Comparison of ENCODE assay signal across 21 mouse cellular contexts in the genomic region with DNA sequence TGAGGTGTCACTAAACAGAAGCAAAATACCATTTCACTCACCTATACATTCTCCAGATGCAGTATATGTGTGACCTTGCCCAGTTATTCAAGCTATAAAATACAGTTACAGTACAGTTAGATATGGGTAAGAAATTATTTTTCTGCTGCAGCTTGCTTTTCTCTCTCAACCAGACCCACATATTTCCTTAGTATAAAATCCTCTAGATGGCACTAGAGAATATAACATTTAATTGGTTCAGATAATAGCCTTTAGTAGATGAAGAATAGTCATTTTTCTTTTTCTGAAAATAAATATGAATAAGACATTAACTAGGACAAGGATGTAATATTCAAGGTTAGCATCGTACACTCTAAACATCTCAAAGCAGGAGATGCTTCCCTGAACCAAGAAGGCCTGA.
DNase-seq lines count a peak whose midpoint lies in the region; ATAC-seq and TF ChIP-seq lines count a peak whose summit lies in the region.
"Had no signal": no experiment of that assay in that cellular context is flagged by ENCODE, and none has a peak within 500 bp of the region (broad histone marks: within the 10 kb centered on the region; RNA-seq: fewer than 3 reads in every experiment).

No protein-coding gene starts in this region.

- H3K36me3 ChIP-seq in hindbrain, postnatal 0 days (ENCODE audit: insufficient read depth, low read length) = no peaks in the 10 kb centered on the region
- H3K36me3 ChIP-seq in hindbrain, embryonic 10.5 days = no peaks in the 10 kb centered on the region
- H3K36me3 ChIP-seq in lung, embryonic 14.5 days (ENCODE audit: insufficient read depth) = no peaks in the 10 kb centered on the region
- H3K36me3 ChIP-seq in stomach, postnatal 0 days (ENCODE audit: control insufficient read depth, insufficient read depth, low read length) = no peaks in the 10 kb centered on the region
- H3K36me3 ChIP-seq: embryonic facial prominence, embryonic 12.5 days; hindbrain, embryonic 15.5 days; liver, embryonic 12.5 days had no signal

- H3K4me3 ChIP-seq in hindbrain, postnatal 0 days (ENCODE audit: low read length) = no peak overlapping the region
- H3K4me3 ChIP-seq in hindbrain, embryonic 10.5 days = no peak overlapping the region
- no peak overlapping the region for H3K4me3 ChIP-seq in lung, embryonic 14.5 days (ENCODE audit: low read depth, low read length)
- no peak overlapping the region for H3K4me3 ChIP-seq in lung, adult 2 months (replicated peaks; ENCODE audit: extremely low read depth, low read depth, low read length)
- no peak overlapping the region for H3K4me3 ChIP-seq in stomach, postnatal 0 days (ENCODE audit: low read depth, low read length)
- H3K4me3 ChIP-seq: embryonic facial prominence, embryonic 12.5 days; hindbrain, embryonic 15.5 days; liver, embryonic 12.5 days had no signal

- TF ChIP-seq EP300 in stomach, postnatal 0 days (optimal IDR thresholded peaks at IDR 0.05) = no peak

- TF ChIP-seq CTCF in hindbrain, postnatal 0 days (IDR thresholded peaks at IDR 0.05; ENCODE audit: low read depth) = peak; percentile 34; the same call in 1 of the 2 replicates
- no peak for TF ChIP-seq CTCF in lung, embryonic 14.5 days (IDR thresholded peaks at IDR 0.05; ENCODE audit: low read depth)
- no peak for TF ChIP-seq CTCF in lung, adult 2 months (IDR thresholded peaks at IDR 0.05; ENCODE audit: insufficient read depth, low read length)
- peak; percentile 52 for TF ChIP-seq CTCF in stomach, postnatal 0 days (IDR thresholded peaks at IDR 0.05; ENCODE audit: low read depth)

- H3K9ac ChIP-seq in hindbrain, postnatal 0 days (replicated peaks; ENCODE audit: low read length) = no peak overlapping the region
- no peak overlapping the region for H3K9ac ChIP-seq in lung, embryonic 14.5 days
- no peak overlapping the region for H3K9ac ChIP-seq in stomach, postnatal 0 days (ENCODE audit: low read length)
- H3K9ac ChIP-seq: embryonic facial prominence, embryonic 12.5 days; hindbrain, embryonic 15.5 days; liver, embryonic 12.5 days; liver, postnatal 0 days had no signal

- no peaks in the 10 kb centered on the region for H3K27me3 ChIP-seq in hindbrain, postnatal 0 days (ENCODE audit: insufficient read depth, low read length)
- no peaks in the 10 kb centered on the region for H3K27me3 ChIP-seq in hindbrain, embryonic 10.5 days (ENCODE audit: insufficient read depth, poor library complexity, severe bottlenecking)
- H3K27me3 ChIP-seq in lung, embryonic 14.5 days (ENCODE audit: insufficient read depth, low read length) = no peaks in the 10 kb centered on the region
- H3K27me3 ChIP-seq in stomach, postnatal 0 days (ENCODE audit: control insufficient read depth, insufficient read depth, low read length) = no peaks in the 10 kb centered on the region
- H3K27me3 ChIP-seq: embryonic facial prominence, embryonic 12.5 days; hindbrain, embryonic 15.5 days; liver, embryonic 12.5 days had no signal

- 72% methylated on average over 1 of the region's 1 CpGs for WGBS in hindbrain, postnatal 0 days
- WGBS in hindbrain, embryonic 10.5 days = 83% methylated on average over 1 of the region's 1 CpGs
- WGBS in lung, embryonic 14.5 days = 79% methylated on average over 1 of the region's 1 CpGs
- WGBS in lung, adult 2 months = 77% methylated on average over 1 of the region's 1 CpGs
- 58% methylated on average over 1 of the region's 1 CpGs for WGBS in stomach, postnatal 0 days

- no peak overlapping the region for H3K27ac ChIP-seq in hindbrain, postnatal 0 days
- no peak overlapping the region for H3K27ac ChIP-seq in hindbrain, embryonic 10.5 days
- no peak overlapping the region for H3K27ac ChIP-seq in lung, embryonic 14.5 days (ENCODE audit: low read depth)
- H3K27ac ChIP-seq in stomach, postnatal 0 days (replicated peaks) = no peak overlapping the region
- H3K27ac ChIP-seq: embryonic facial prominence, embryonic 12.5 days; hindbrain, embryonic 15.5 days; liver, embryonic 12.5 days had no signal

- H3K4me1 ChIP-seq in hindbrain, postnatal 0 days (ENCODE audit: insufficient read depth, low read length) = no peaks in the 10 kb centered on the region
- no peaks in the 10 kb centered on the region for H3K4me1 ChIP-seq in hindbrain, embryonic 10.5 days (replicated peaks)
- H3K4me1 ChIP-seq in lung, embryonic 14.5 days (ENCODE audit: insufficient read depth) = no peaks in the 10 kb centered on the region
- no peaks in the 10 kb centered on the region for H3K4me1 ChIP-seq in lung, adult 2 months (ENCODE audit: control insufficient read depth, insufficient read depth, low read length)
- H3K4me1 ChIP-seq in stomach, postnatal 0 days (replicated peaks; ENCODE audit: control insufficient read depth, insufficient read depth) = no peaks in the 10 kb centered on the region
- H3K4me1 ChIP-seq: embryonic facial prominence, embryonic 12.5 days; hindbrain, embryonic 15.5 days; liver, embryonic 12.5 days had no signal

- no peak for DNase-seq in frontal cortex, postnatal 36 days (ENCODE audit: low spot score in 2 of 2)
- DNase-seq in hindbrain, postnatal 0 days (ENCODE audit: low spot score) = peak; percentile 51
- DNase-seq in hindbrain, embryonic 10.5 days (ENCODE audit: low spot score) = no peak
- peak; percentile 23 for DNase-seq in lung, embryonic 14.5 days
- DNase-seq in lung, adult 2 months = no peak
- DNase-seq in stomach, postnatal 0 days (ENCODE audit: low spot score) = no peak
- DNase-seq: adrenal gland, postnatal 25 days; cerebellum, adult 11-12 months; cerebellum, adult 9-11 months; embryo, embryonic 11 days; heart, postnatal 36 days; kidney, adult 8-10 months; kidney, postnatal 10 days; liver, postnatal 0 days; right cerebral cortex, postnatal 14 days had no signal

- H3K4me2 ChIP-seq in hindbrain, postnatal 0 days (ENCODE audit: low read depth, low read length) = no peak overlapping the region
- no peak overlapping the region for H3K4me2 ChIP-seq in lung, embryonic 14.5 days
- no peak overlapping the region for H3K4me2 ChIP-seq in stomach, postnatal 0 days (replicated peaks; ENCODE audit: low read depth)
- H3K4me2 ChIP-seq: embryonic facial prominence, embryonic 12.5 days; hindbrain, embryonic 15.5 days; liver, embryonic 12.5 days; midbrain, embryonic 11.5 days had no signal

- TF ChIP-seq POLR2A in lung, adult 2 months (IDR thresholded peaks at IDR 0.05; ENCODE audit: borderline replicate concordance, extremely low read depth, low read depth, low read length) = no peak

- peak; percentile 64 for ATAC-seq in frontal cortex, adult (ENCODE audit: low TSS enrichment)
- no peak for ATAC-seq in hindbrain, postnatal 0 days
- no peak for ATAC-seq in lung, embryonic 14.5 days (ENCODE audit: insufficient read depth)
- ATAC-seq in stomach, postnatal 0 days (ENCODE audit: low FRiP score, low TSS enrichment) = no peak
- ATAC-seq: CD4-positive, CD25-positive, alpha-beta regulatory T cell, adult 4 months; liver, embryonic 12.5 days; liver, postnatal 0 days had no signal

- H3K9me3 ChIP-seq in hindbrain, postnatal 0 days (ENCODE audit: low read length) = no peaks in the 10 kb centered on the region
- no peaks in the 10 kb centered on the region for H3K9me3 ChIP-seq in hindbrain, embryonic 10.5 days
- no peaks in the 10 kb centered on the region for H3K9me3 ChIP-seq in lung, embryonic 14.5 days (ENCODE audit: low read depth, low read length)
- H3K9me3 ChIP-seq in stomach, postnatal 0 days (ENCODE audit: control insufficient read depth, low read length) = no peaks in the 10 kb centered on the region
- H3K9me3 ChIP-seq: embryonic facial prominence, embryonic 12.5 days; hindbrain, embryonic 15.5 days; liver, embryonic 12.5 days had no signal

Comparison
In these comparisons a context has a peak if more than half of its experiments do, and no peak if none do; other contexts are left out.
1. DNase-seq: peak in hindbrain, postnatal 0 days (single experiment) and lung, embryonic 14.5 days (single experiment); none in frontal cortex, postnatal 36 days (0 of 2), hindbrain, embryonic 10.5 days (single experiment), lung, adult 2 months (single experiment) and stomach, postnatal 0 days (single experiment).
2. CTCF ChIP-seq: peak in hindbrain, postnatal 0 days (single experiment) and stomach, postnatal 0 days (single experiment); none in lung, embryonic 14.5 days (single experiment) and lung, adult 2 months (single experiment).